Mouse (Mus musculus): ENCODE measurements around the gene Pla2g1b. TPM values are rescaled to one million over a fixed set of nuclear protein-coding genes. Genes with fewer than 3 reads are reported as not detected.

Pla2g1b gene
- polyA plus RNA-seq, 1 experiment, result not detected

- Histone ChIP-seq H3K36me3 (ENCODE audit: control insufficient read depth, insufficient read depth) (no peaks in the 10 kb centered on the region), H3K79me2 (ENCODE audit: control insufficient read depth, insufficient read depth) (peaks cover 59% of the 10 kb centered on the region), H3K79me3 (ENCODE audit: low read depth) (peaks cover 54% of the 10 kb centered on the region), H3ac (ENCODE audit: control insufficient read depth, insufficient read length, low read depth) (peak overlapping the region; percentile 87), H3K27me3 (ENCODE audit: control insufficient read depth, insufficient read depth, insufficient read length) (no peaks in the 10 kb centered on the region), H3K4me3 (ENCODE audit: insufficient read depth, poor library complexity, severe bottlenecking) (peak overlapping the region; percentile 78)
- TF ChIP-seq CEBPB (IDR thresholded peaks at IDR 0.05; ENCODE audit: low read depth), result no peak
Observed at GRCm38 (mm10) chr5:115507267-115507980, 41.4 kb downstream of the Pla2g1b start.

GRCm38 (mm10) chr5:115507981-115508858 lies 42.2 kb downstream of the Pla2g1b start:
- no peaks in the 10 kb centered on the region for H3K27me3 ChIP-seq (ENCODE audit: control insufficient read depth, insufficient read depth, insufficient read length)
- H3ac ChIP-seq (ENCODE audit: control insufficient read depth, insufficient read length, low read depth), result peak overlapping the region; percentile 34
- TF ChIP-seq FOSL1 (IDR thresholded peaks at IDR 0.05; ENCODE audit: insufficient read depth, low read length, poor library complexity, severe bottlenecking), result no peak
- TF ChIP-seq MYOG (IDR thresholded peaks at IDR 0.05; ENCODE audit: control insufficient read depth, extremely low read depth, insufficient read length), result no peak
- no peak for TF ChIP-seq MAX (IDR thresholded peaks at IDR 0.05)
- TF ChIP-seq CEBPB (IDR thresholded peaks at IDR 0.05; ENCODE audit: low read depth), result no peak
- no peak for TF ChIP-seq USF1 (IDR thresholded peaks at IDR 0.05; ENCODE audit: low read depth)
- no peak for TF ChIP-seq CTCF (IDR thresholded peaks at IDR 0.05; ENCODE audit: control insufficient read depth, insufficient read depth, insufficient read length)
- TF ChIP-seq MYOD1 (IDR thresholded peaks at IDR 0.05; ENCODE audit: control insufficient read depth, insufficient read length, low read depth), result no peak
- H3K4me3 ChIP-seq (ENCODE audit: insufficient read depth, poor library complexity, severe bottlenecking), result peak overlapping the region; percentile 78
- H3K36me3 ChIP-seq (ENCODE audit: control insufficient read depth, insufficient read depth), result no peaks in the 10 kb centered on the region
- H3K79me2 ChIP-seq (ENCODE audit: control insufficient read depth, insufficient read depth), result peaks cover 67% of the 10 kb centered on the region
- H3K79me3 ChIP-seq (ENCODE audit: low read depth), result peaks cover 62% of the 10 kb centered on the region

- no peak for TF ChIP-seq FOSL1 (IDR thresholded peaks at IDR 0.05; ENCODE audit: insufficient read depth, low read length, poor library complexity, severe bottlenecking)
- no peak for TF ChIP-seq USF1 (IDR thresholded peaks at IDR 0.05; ENCODE audit: low read depth)
- no peak for TF ChIP-seq CEBPB (IDR thresholded peaks at IDR 0.05; ENCODE audit: low read depth)
- no peak for TF ChIP-seq MYOG (IDR thresholded peaks at IDR 0.05; ENCODE audit: control insufficient read depth, extremely low read depth, insufficient read length)
- TF ChIP-seq MAX (IDR thresholded peaks at IDR 0.05), result no peak
- TF ChIP-seq CTCF (IDR thresholded peaks at IDR 0.05; ENCODE audit: control insufficient read depth, insufficient read depth, insufficient read length), result no peak
- TF ChIP-seq MYOD1 (IDR thresholded peaks at IDR 0.05; ENCODE audit: control insufficient read depth, insufficient read length, low read depth), result no peak
- Histone ChIP-seq H3K79me2 (ENCODE audit: control insufficient read depth, insufficient read depth) (peaks cover 73% of the 10 kb centered on the region), H3K36me3 (ENCODE audit: control insufficient read depth, insufficient read depth) (no peaks in the 10 kb centered on the region), H3K4me3 (ENCODE audit: insufficient read depth, poor library complexity, severe bottlenecking) (peak overlapping the region; percentile 78), H3K27me3 (ENCODE audit: control insufficient read depth, insufficient read depth, insufficient read length) (no peaks in the 10 kb centered on the region), H3K79me3 (ENCODE audit: low read depth) (peaks cover 68% of the 10 kb centered on the region), H3ac (ENCODE audit: control insufficient read depth, insufficient read length, low read depth) (peak overlapping the region; percentile 19)
Observed at GRCm38 (mm10) chr5:115508859-115509147, 42.7 kb downstream of the Pla2g1b start.

- TF ChIP-seq MYOD1 (IDR thresholded peaks at IDR 0.05; ENCODE audit: control insufficient read depth, insufficient read length, low read depth) (no peak), MAX (IDR thresholded peaks at IDR 0.05) (no peak), CTCF (IDR thresholded peaks at IDR 0.05; ENCODE audit: control insufficient read depth, insufficient read depth, insufficient read length) (no peak), CEBPB (IDR thresholded peaks at IDR 0.05; ENCODE audit: low read depth) (no peak), USF1 (IDR thresholded peaks at IDR 0.05; ENCODE audit: low read depth) (no peak), MYOG (IDR thresholded peaks at IDR 0.05; ENCODE audit: control insufficient read depth, extremely low read depth, insufficient read length) (no peak), FOSL1 (IDR thresholded peaks at IDR 0.05; ENCODE audit: insufficient read depth, low read length, poor library complexity, severe bottlenecking) (no peak)
- peaks cover 73% of the 10 kb centered on the region for H3K79me3 ChIP-seq (ENCODE audit: low read depth)
- H3K36me3 ChIP-seq (ENCODE audit: control insufficient read depth, insufficient read depth), result no peaks in the 10 kb centered on the region
- no peaks in the 10 kb centered on the region for H3K27me3 ChIP-seq (ENCODE audit: control insufficient read depth, insufficient read depth, insufficient read length)
- peaks cover 78% of the 10 kb centered on the region for H3K79me2 ChIP-seq (ENCODE audit: control insufficient read depth, insufficient read depth)
- H3K4me3 ChIP-seq (ENCODE audit: insufficient read depth, poor library complexity, severe bottlenecking), result no peak overlapping the region
- H3ac ChIP-seq (ENCODE audit: control insufficient read depth, insufficient read length, low read depth), result no peak overlapping the region
Observed at GRCm38 (mm10) chr5:115509321-115509761, 43.3 kb downstream of the Pla2g1b start.

- H3K79me2 ChIP-seq (ENCODE audit: control insufficient read depth, insufficient read depth), result peaks cover 85% of the 10 kb centered on the region
- H3K27me3 ChIP-seq (ENCODE audit: control insufficient read depth, insufficient read depth, insufficient read length), result no peaks in the 10 kb centered on the region
- no peak overlapping the region for H3ac ChIP-seq (ENCODE audit: control insufficient read depth, insufficient read length, low read depth)
- no peak overlapping the region for H3K4me3 ChIP-seq (ENCODE audit: insufficient read depth, poor library complexity, severe bottlenecking)
- no peaks in the 10 kb centered on the region for H3K36me3 ChIP-seq (ENCODE audit: control insufficient read depth, insufficient read depth)
- peaks cover 77% of the 10 kb centered on the region for H3K79me3 ChIP-seq (ENCODE audit: low read depth)
- TF ChIP-seq USF1 (IDR thresholded peaks at IDR 0.05; ENCODE audit: low read depth) (no peak), MYOG (IDR thresholded peaks at IDR 0.05; ENCODE audit: control insufficient read depth, extremely low read depth, insufficient read length) (no peak), MAX (IDR thresholded peaks at IDR 0.05) (no peak), CTCF (IDR thresholded peaks at IDR 0.05; ENCODE audit: control insufficient read depth, insufficient read depth, insufficient read length) (no peak), MYOD1 (IDR thresholded peaks at IDR 0.05; ENCODE audit: control insufficient read depth, insufficient read length, low read depth) (no peak), CEBPB (IDR thresholded peaks at IDR 0.05; ENCODE audit: low read depth) (no peak), FOSL1 (IDR thresholded peaks at IDR 0.05; ENCODE audit: insufficient read depth, low read length, poor library complexity, severe bottlenecking) (no peak)
Observed at GRCm38 (mm10) chr5:115509790-115510689, 44.0 kb downstream of the Pla2g1b start.
